Mouse (Mus musculus) brain, embryonic 14.5 days (tissue): Measurements from ENCODE around the gene Ece2.

Experiments used
- CTCF ChIP-seq: fragments of 200-500 bp; IDR thresholded peaks from 2 replicates; pipeline ENCODE4 v1.5.1; 2012; ENCODE audit warnings: inconsistent platforms, mild to moderate bottlenecking, moderate library complexity, borderline replicate concordance; ENCODE audit not compliant: insufficient read depth, insufficient read length; ENCODE audit errors: extremely low read depth
- POLR2A ChIP-seq: fragments of 200-500 bp; IDR thresholded peaks from 2 replicates; pipeline ENCODE4 v1.6.1; 2012; ENCODE audit warnings: mild to moderate bottlenecking, inconsistent platforms, borderline replicate concordance; ENCODE audit not compliant: poor library complexity, insufficient read depth, insufficient read length, severe bottlenecking; ENCODE audit errors: extremely low read depth

DNA sequence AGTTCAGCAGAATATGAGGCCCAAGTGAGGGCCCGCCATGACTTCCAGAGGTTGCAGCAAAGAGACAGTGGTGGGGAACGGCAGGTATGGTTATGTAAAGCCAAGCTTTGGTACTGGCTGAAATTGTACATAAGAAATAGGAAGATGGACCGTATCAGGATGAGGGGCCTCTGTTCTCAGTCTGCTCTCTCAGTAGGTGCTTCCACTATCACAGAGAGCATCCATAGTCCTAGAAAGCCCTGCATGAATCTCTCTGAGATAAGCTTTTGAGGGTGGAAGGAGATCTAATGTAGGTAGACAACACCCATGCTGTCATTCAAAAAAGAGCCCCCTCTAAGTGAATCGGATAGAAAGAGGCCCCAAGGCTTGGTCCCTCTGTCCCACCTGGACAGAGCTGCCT lies 33.9 kb upstream of the Ece2 start:
- no peak for TF ChIP-seq POLR2A
- TF ChIP-seq CTCF, result no peak
